Mouse (Mus musculus): Measurements from ENCODE around the gene Tspan17. TPM values are rescaled to one million over a fixed set of nuclear protein-coding genes. Genes with fewer than 3 reads are reported as not detected.

Tspan17 gene
- polyA plus RNA-seq, 1 experiment from 2014 or later, result 22.9 TPM

GRCm38 (mm10) chr13:54818399-54819254, 29.4 kb downstream of the Tspan17 start:
- peak; percentile 44; the same call in 1 of the 2 replicates for ATAC-seq (replicated peaks)

GRCm38 (mm10) chr13:54821106-54821505, 31.9 kb downstream of the Tspan17 start:
- Histone ChIP-seq H3K9me3 (no peaks in the 10 kb centered on the region), H3K36me3 (no peaks in the 10 kb centered on the region), H3K27me3 (no peaks in the 10 kb centered on the region), H3K9ac (replicated peaks) (no peak overlapping the region), H3K27ac (replicated peaks) (no peak overlapping the region), H3K4me3 (no peak overlapping the region), H3K4me1 (peaks cover 25% of the 10 kb centered on the region), H3K4me2 (replicated peaks) (no peak overlapping the region)
- WGBS, result 94% methylated on average over 4 of the region's 4 CpGs
- ATAC-seq (replicated peaks), result no peak

More at GRCm38 (mm10) chr13:54818399-54819254, 29.4 kb downstream of the Tspan17 start:
- Histone ChIP-seq H3K27me3 (no peaks in the 10 kb centered on the region), H3K4me2 (replicated peaks) (no peak overlapping the region; the same call in 1 of the 2 replicates), H3K9me3 (no peaks in the 10 kb centered on the region), H3K9ac (replicated peaks) (no peak overlapping the region), H3K27ac (replicated peaks) (peak overlapping the region; percentile 70), H3K4me1 (peaks cover 14% of the 10 kb centered on the region), H3K4me3 (no peak overlapping the region), H3K36me3 (no peaks in the 10 kb centered on the region)
- 14% methylated on average over 17 of the region's 17 CpGs for WGBS

- ATAC-seq (replicated peaks), result no peak
- no peaks in the 10 kb centered on the region for H3K27me3 ChIP-seq
- H3K4me3 ChIP-seq, result no peak overlapping the region
- H3K4me1 ChIP-seq, result peaks cover 25% of the 10 kb centered on the region
- H3K9me3 ChIP-seq, result no peaks in the 10 kb centered on the region
- H3K4me2 ChIP-seq (replicated peaks), result no peak overlapping the region
- H3K36me3 ChIP-seq, result no peaks in the 10 kb centered on the region
- no peak overlapping the region for H3K27ac ChIP-seq (replicated peaks)
- no peak overlapping the region for H3K9ac ChIP-seq (replicated peaks)
- 83% methylated on average over 2 of the region's 2 CpGs for WGBS
These were observed 32.8 kb downstream of the Tspan17 start for GRCm38 (mm10) chr13:54821931-54822330.

DNA sequence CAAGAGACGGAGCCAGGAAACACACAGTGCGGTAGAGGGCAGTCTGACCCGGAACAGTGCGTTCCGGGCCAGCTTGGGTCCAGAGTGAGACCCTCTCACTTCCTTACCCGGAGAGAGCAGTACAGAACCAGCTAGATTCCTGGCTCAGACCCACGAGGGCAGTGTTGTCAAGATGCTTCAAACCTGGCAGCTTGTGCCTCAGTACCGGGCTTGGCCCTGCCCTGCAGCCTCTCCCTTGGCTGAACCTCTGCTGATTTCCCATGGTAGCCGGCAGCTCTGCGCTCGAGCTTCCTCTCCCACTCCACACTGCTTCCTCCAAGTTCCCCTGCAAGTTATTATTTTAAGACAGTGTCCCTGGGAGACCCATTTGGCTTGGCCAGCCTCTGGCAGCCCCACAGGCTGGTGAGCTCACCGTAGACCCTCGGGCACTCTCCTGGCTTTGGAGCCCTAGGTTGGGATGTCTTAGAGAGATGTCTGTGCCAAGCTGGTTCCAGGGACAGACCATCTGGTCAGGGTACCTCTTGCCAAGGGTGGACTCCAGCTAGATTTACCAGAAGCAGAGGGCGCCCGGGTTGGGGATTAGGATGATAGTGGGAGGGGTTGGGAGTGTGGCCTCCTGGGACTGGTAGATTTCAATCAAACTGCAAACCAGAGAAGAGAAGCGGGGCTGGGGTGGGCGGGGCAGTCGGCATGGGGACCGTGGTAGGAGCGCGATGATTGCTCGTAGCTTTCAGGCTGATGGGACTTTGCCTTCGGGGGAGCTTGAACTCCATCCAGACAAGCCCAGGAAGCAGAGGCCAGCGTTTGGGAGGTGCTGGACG, 35.1 kb downstream of the Tspan17 start:
- Histone ChIP-seq H3K27ac (replicated peaks) (peak overlapping the region; percentile 66), H3K36me3 (no peaks in the 10 kb centered on the region), H3K4me3 (no peak overlapping the region), H3K9ac (replicated peaks) (no peak overlapping the region), H3K27me3 (no peaks in the 10 kb centered on the region), H3K9me3 (no peaks in the 10 kb centered on the region), H3K4me2 (replicated peaks) (peak overlapping the region; percentile 31), H3K4me1 (peaks cover 13% of the 10 kb centered on the region)
- 15% methylated on average over 25 of the region's 25 CpGs for WGBS
- peak; percentile 81 for ATAC-seq (replicated peaks)

GRCm38 (mm10) chr13:54827992-54828391, 38.8 kb downstream of the Tspan17 start:
- H3K27me3 ChIP-seq, result no peaks in the 10 kb centered on the region
- H3K4me1 ChIP-seq, result peaks cover 18% of the 10 kb centered on the region
- no peak overlapping the region for H3K4me2 ChIP-seq (replicated peaks)
- no peaks in the 10 kb centered on the region for H3K36me3 ChIP-seq
- WGBS, result 63% methylated on average over 7 of the region's 7 CpGs
- no peak overlapping the region for H3K27ac ChIP-seq (replicated peaks)
- H3K9me3 ChIP-seq, result no peaks in the 10 kb centered on the region
- ATAC-seq (replicated peaks), result no peak
- no peak overlapping the region for H3K9ac ChIP-seq (replicated peaks)
- H3K4me3 ChIP-seq, result no peak overlapping the region

DNA sequence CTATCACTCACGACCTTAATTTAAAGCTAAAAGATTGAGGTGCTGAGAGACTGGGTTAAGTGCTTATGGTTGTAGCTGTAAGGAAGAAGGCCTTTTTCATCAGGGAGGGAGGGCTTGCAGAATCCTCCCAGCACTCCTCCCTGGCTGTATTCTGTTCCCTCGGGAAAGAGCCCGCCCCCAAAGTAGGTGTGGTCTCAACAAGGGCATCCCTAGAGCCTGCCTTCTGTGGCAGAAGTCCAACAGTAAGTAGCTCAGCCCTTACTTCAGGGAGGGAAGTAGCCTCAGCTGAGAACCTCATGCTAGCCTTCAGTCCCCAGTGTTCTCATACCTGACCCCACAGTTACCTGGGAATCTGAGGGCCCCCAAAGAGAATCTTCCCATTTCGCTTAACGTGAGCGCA, 39.3 kb downstream of the Tspan17 start:
- peaks cover 18% of the 10 kb centered on the region for H3K4me1 ChIP-seq
- no peak overlapping the region for H3K27ac ChIP-seq (replicated peaks)
- no peak overlapping the region for H3K4me3 ChIP-seq
- no peaks in the 10 kb centered on the region for H3K27me3 ChIP-seq
- H3K4me2 ChIP-seq (replicated peaks), result no peak overlapping the region
- no peak overlapping the region for H3K9ac ChIP-seq (replicated peaks)
- no peak for ATAC-seq (replicated peaks)
- 61% methylated on average over 6 of the region's 6 CpGs for WGBS
- H3K9me3 ChIP-seq, result no peaks in the 10 kb centered on the region
- no peaks in the 10 kb centered on the region for H3K36me3 ChIP-seq

GRCm38 (mm10) chr13:54829450-54829849, 40.3 kb downstream of the Tspan17 start:
- WGBS, result 4% methylated on average over 13 of the region's 13 CpGs
- peak overlapping the region; percentile 21 for H3K4me2 ChIP-seq (replicated peaks)

GRCm38 (mm10) chr13:54836351-54837030, 47.3 kb downstream of the Tspan17 start:
- peak overlapping the region; percentile 60 for H3K27ac ChIP-seq (replicated peaks)

More at GRCm38 (mm10) chr13:54829450-54829849, 40.3 kb downstream of the Tspan17 start:
- no peak for ATAC-seq (replicated peaks)
- no peak overlapping the region for H3K27ac ChIP-seq (replicated peaks)
- peaks cover 13% of the 10 kb centered on the region for H3K4me1 ChIP-seq
- H3K9me3 ChIP-seq, result no peaks in the 10 kb centered on the region
- 0 out of 2 replicates have a peak overlapping the region, but pooled peaks have one; percentile 0 for H3K4me3 ChIP-seq
- H3K27me3 ChIP-seq, result no peaks in the 10 kb centered on the region
- no peaks in the 10 kb centered on the region for H3K36me3 ChIP-seq
- no peak overlapping the region for H3K9ac ChIP-seq (replicated peaks)

GRCm38 (mm10) chr13:54837061-54837460, 47.9 kb downstream of the Tspan17 start:
- Histone ChIP-seq H3K9ac (replicated peaks) (no peak overlapping the region), H3K27ac (replicated peaks) (peak overlapping the region; percentile 60), H3K9me3 (no peaks in the 10 kb centered on the region), H3K36me3 (no peaks in the 10 kb centered on the region), H3K27me3 (no peaks in the 10 kb centered on the region), H3K4me3 (no peak overlapping the region), H3K4me1 (peaks cover 29% of the 10 kb centered on the region), H3K4me2 (replicated peaks) (no peak overlapping the region)
- ATAC-seq (replicated peaks), result 0 out of 2 replicates have a peak, but pooled peaks have one; percentile 43
- WGBS, result 40% methylated on average over 5 of the region's 5 CpGs

More at GRCm38 (mm10) chr13:54836351-54837030, 47.3 kb downstream of the Tspan17 start:
- no peaks in the 10 kb centered on the region for H3K27me3 ChIP-seq
- ATAC-seq (replicated peaks), result no peak
- 65% methylated on average over 14 of the region's 14 CpGs for WGBS
- no peak overlapping the region for H3K4me2 ChIP-seq (replicated peaks)
- no peaks in the 10 kb centered on the region for H3K9me3 ChIP-seq
- H3K4me3 ChIP-seq, result no peak overlapping the region
- H3K36me3 ChIP-seq, result no peaks in the 10 kb centered on the region
- no peak overlapping the region for H3K9ac ChIP-seq (replicated peaks)
- H3K4me1 ChIP-seq, result peaks cover 29% of the 10 kb centered on the region

DNA sequence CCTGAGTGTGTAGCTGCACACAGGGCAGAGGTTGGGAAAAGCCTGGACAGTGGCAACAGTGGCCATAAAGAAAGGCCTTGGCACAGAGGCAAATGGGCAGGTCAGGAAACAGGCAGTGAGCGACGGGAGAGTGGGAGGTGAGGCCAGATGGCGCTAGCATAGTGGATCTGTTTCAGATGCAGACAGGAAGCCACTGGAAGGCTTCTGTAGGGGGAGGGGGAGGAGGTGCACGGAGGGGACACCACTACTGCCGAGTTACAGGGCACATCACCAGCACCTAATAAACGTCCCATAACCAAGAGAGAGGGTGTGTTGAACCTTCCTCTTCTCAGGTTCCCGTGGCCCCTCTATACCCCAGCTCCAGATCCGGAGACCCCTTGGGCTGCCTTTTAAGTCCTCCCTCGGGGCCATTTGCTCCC, 48.3 kb downstream of the Tspan17 start:
- WGBS, result 18% methylated on average over 9 of the region's 9 CpGs
- H3K9ac ChIP-seq (replicated peaks), result no peak overlapping the region
- H3K4me1 ChIP-seq, result peaks cover 29% of the 10 kb centered on the region
- peak; percentile 53; the same call in 1 of the 2 replicates for ATAC-seq (replicated peaks)
- no peaks in the 10 kb centered on the region for H3K27me3 ChIP-seq
- H3K4me2 ChIP-seq (replicated peaks), result 0 out of 2 replicates have a peak overlapping the region, but pooled peaks have one; percentile 9
- H3K36me3 ChIP-seq, result no peaks in the 10 kb centered on the region
- peak overlapping the region; percentile 60 for H3K27ac ChIP-seq (replicated peaks)
- H3K9me3 ChIP-seq, result no peaks in the 10 kb centered on the region
- H3K4me3 ChIP-seq, result no peak overlapping the region

DNA sequence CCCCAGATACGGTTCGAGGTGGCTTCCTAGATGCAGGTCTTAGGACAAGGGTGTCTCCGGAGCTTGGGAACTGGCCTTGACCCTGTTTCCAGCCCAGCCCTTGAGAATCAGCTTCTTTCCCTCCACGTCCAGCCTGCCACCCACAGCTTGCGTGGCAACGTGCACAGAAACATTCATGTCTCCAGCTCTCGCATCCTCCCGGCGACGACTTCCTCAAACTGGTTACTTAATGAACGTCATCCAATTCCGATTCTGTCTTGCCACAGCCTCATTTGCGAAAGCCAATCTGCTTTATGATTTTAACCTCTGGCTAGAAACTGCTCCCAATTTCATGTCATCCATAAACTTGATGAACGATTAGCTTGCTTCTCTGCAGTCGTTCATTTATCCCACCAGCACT, 49.4 kb downstream of the Tspan17 start:
- Histone ChIP-seq H3K9me3 (no peaks in the 10 kb centered on the region), H3K9ac (replicated peaks) (no peak overlapping the region), H3K4me1 (peaks cover 29% of the 10 kb centered on the region), H3K4me2 (replicated peaks) (no peak overlapping the region), H3K27me3 (no peaks in the 10 kb centered on the region), H3K27ac (replicated peaks) (no peak overlapping the region), H3K36me3 (no peaks in the 10 kb centered on the region), H3K4me3 (no peak overlapping the region)
- ATAC-seq (replicated peaks), result no peak
- WGBS, result 68% methylated on average over 15 of the region's 15 CpGs
